Mouse (Mus musculus) adrenal gland, postnatal 14 days (tissue): Measurements from ENCODE around the gene Ankrd40. TPM values are rescaled to one million over a fixed set of nuclear protein-coding genes. Genes with fewer than 3 reads are reported as not detected.

Experiments used
- total RNA-seq: library from RNA; stranded (reverse); gene quantifications from 2 replicates; pipeline ENCODE4 v1.2.3, GENCODE M21; 2021

Ankrd40 gene
- total RNA-seq, 1 experiment from 2014 or later, result 131 TPM

Other genes with a start within 250 kb of the Ankrd40 start
- gene Tob1, start 116.5 kb upstream of the Ankrd40 start, total RNA-seq, result 158 and 199 TPM in 2 replicates
- 0.63 and 0.68 TPM in 2 replicates for gene Wfikkn2, start 82.0 kb upstream of the Ankrd40 start, total RNA-seq
- gene Gm21885, start 46.1 kb upstream of the Ankrd40 start, total RNA-seq, result not detected in 2 replicates
- 74.5 and 94.6 TPM in 2 replicates for gene Luc7l3, start 6.0 kb upstream of the Ankrd40 start, total RNA-seq
- 4.0 and 9.1 TPM in 2 replicates for gene Abcc3, start 65.0 kb downstream of the Ankrd40 start, total RNA-seq
- 0.89 and 1.5 TPM in 2 replicates for gene Cacna1g, start 146.2 kb downstream of the Ankrd40 start, total RNA-seq
- not detected in 2 replicates for gene Spata20, start 158.2 kb downstream of the Ankrd40 start, total RNA-seq
- gene Epn3, start 172.0 kb downstream of the Ankrd40 start, total RNA-seq, result 12.1 and 13.5 TPM in 2 replicates
- 3.9 and 5.6 TPM in 2 replicates for gene Mycbpap, start 193.7 kb downstream of the Ankrd40 start, total RNA-seq
- 9.2 and 10.6 TPM in 2 replicates for gene Rsad1, start 221.3 kb downstream of the Ankrd40 start, total RNA-seq
- 0.30 TPM in 1 of 2 replicates, not detected in the other for gene Chad, start 237.0 kb downstream of the Ankrd40 start, total RNA-seq